Mouse (Mus musculus): ENCODE measurements at regions not wholly inside any gene's neighbourhood (a gene's known extent, or its start where the extent isn't known, plus 50 kb on each side); places are given as distances from the start of the nearest gene placed in this dataset.

DNA sequence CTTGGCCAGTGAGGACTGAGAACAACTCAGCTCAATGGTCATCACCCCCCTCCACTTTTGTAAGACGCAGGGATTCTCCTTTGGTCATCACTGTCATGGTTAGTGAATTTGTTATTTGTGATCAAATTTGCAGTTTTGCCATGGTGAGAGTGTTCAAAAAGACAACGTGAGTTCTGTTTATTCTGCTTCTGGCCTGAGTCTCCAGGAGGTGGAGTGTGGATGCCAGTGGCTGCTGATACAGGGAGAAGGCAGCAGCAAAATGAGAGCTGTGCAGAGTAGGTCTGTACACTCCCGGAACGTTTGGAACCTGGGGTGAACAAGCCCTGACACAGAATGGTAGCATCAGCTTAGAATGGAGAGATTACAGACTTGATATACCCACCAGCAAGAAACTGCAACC lies 229.1 kb downstream of the Btg1 start:
- Histone ChIP-seq H3K27ac (no peak overlapping the region), H3K79me2 (ENCODE audit: inconsistent target) (no peaks in the 10 kb centered on the region), H3K4me3 (ENCODE audit: inconsistent target) (no peak overlapping the region), H3K36me3 (ENCODE audit: inconsistent target) (no peaks in the 10 kb centered on the region)
- WGBS (ENCODE audit: missing documents), result 93% methylated on average over 4 of the region's 4 CpGs

DNA sequence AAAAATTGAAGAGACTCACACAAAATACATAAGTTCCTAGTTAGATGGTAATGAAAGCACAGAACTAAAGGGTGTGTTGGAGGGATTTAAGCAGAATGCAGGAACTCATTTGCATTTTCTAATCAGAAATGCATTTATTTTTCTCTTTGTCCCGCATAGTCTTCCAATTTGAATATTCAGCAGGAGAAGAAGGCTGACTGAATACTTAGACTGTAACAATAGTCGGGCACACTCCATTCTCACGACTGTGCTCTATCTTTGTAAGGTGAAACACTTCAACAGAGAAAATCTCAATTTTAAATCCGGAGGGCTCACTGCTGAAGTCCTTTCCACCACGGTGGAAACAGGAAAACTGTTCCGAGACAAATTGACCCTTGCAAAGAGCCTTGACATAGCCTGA lies 230.2 kb downstream of the Btg1 start:
- 71% methylated on average over 6 of the region's 6 CpGs for WGBS (ENCODE audit: missing documents)
- no peak overlapping the region for H3K4me3 ChIP-seq (ENCODE audit: inconsistent target)
- no peaks in the 10 kb centered on the region for H3K36me3 ChIP-seq (ENCODE audit: inconsistent target)
- H3K79me2 ChIP-seq (ENCODE audit: inconsistent target), result no peaks in the 10 kb centered on the region
- no peak overlapping the region for H3K27ac ChIP-seq

DNA sequence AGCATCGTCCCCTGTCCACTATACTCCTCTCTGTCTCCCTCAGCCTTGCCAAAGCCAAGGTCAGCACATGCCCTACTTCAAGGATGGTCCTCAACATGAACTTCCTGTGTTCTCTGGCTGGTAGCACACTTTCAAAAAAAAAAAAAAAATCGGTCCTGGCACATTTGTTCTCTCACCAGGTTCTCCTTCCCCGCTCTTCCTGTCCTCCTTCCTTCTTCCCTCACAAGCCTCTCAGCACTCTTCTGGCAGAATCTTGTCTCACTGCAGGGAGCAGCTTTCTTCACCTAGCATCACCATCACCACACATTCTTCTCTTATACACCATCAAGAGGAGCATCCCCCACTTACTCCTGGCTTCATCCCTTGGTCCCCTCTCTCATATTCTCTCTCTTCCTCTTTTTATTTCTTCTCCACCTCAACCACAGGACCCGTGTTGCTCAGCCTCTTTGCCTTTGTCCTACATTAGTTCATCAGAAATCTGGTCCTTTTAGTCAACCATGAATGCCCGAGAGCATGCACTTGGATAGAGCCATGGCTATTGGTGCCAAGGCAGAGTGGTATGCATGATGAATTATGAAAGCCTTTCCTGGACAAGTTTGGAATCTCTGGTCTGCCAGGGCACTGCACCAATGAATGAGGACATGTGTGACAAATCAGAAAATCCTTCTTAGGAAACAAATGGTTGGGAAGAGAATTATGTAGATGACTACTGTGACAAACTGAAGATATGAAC lies 230.8 kb downstream of the Btg1 start:
- Histone ChIP-seq H3K27ac (no peak overlapping the region), H3K4me3 (ENCODE audit: inconsistent target) (no peak overlapping the region), H3K36me3 (ENCODE audit: inconsistent target) (no peaks in the 10 kb centered on the region), H3K79me2 (ENCODE audit: inconsistent target) (no peaks in the 10 kb centered on the region)
- WGBS (ENCODE audit: missing documents), result 74% methylated on average over 5 of the region's 5 CpGs

DNA sequence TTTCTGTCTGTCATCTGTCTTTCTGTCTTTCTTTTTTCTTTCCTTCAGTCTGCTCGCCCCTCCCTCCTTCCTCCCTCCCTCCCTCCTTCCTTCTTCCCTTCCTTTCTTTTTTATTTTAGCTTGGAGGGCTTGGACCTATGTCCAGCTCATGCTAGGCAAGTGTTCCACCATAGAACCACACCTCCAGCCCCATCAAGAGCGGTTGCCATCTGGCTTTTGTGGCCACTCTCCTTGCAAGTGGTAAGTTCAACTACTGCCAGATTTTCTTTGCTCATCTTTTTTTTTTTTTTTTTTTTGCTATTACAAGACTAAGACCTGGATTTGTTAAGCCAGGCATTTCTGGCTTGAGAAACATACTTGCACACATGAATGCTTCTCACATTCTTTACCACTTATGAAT lies 231.7 kb downstream of the Btg1 start:
- Histone ChIP-seq H3K27ac (no peak overlapping the region), H3K36me3 (ENCODE audit: inconsistent target) (no peaks in the 10 kb centered on the region), H3K4me3 (ENCODE audit: inconsistent target) (no peak overlapping the region), H3K79me2 (ENCODE audit: inconsistent target) (no peaks in the 10 kb centered on the region)
- 86% methylated on average over 2 of the region's 2 CpGs for WGBS (ENCODE audit: missing documents)

DNA sequence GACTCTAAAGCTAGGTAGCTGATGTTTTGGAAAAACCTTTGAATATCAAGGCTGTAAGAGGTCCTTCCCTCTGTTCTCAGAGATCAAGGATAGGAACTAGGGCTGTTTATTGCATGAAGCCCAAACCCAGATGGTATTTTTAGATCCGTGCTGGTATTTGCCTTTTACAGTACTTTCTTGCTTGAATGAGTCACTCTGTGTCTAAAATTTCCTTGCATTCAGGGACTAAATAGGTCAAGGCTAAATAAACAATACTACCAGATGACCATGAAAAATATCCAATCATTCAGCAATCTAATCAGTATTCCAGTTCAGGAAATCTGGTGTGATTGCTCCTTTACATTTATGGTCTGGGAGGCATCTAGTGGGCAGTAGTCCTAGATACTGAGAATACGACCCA lies 243.6 kb downstream of the Btg1 start:
- Histone ChIP-seq H3K27ac (no peak overlapping the region), H3K4me3 (ENCODE audit: inconsistent target) (no peak overlapping the region), H3K79me2 (ENCODE audit: inconsistent target) (no peaks in the 10 kb centered on the region), H3K36me3 (ENCODE audit: inconsistent target) (no peaks in the 10 kb centered on the region)
- WGBS (ENCODE audit: missing documents), result 93% methylated on average over 2 of the region's 2 CpGs

DNA sequence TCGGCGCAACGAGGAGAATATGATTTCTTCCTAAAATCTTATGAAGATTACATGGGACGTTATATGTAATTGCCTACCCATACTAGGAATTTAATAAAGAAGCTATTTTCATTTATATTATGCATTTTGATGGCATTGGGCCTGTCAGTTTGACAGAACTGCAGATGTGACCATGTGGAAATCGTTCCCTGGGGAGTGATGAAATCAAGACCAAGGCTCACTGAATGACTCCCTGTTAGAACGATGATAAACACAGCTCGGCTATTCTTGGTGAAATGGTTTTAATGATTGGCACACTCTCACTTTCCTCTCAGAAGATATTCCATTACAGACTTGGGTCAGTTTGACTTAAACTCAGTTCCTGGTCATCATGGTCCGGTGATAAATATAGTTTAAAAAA lies 246.4 kb downstream of the Btg1 start:
- WGBS (ENCODE audit: missing documents), result 77% methylated on average over 8 of the region's 8 CpGs

DNA sequence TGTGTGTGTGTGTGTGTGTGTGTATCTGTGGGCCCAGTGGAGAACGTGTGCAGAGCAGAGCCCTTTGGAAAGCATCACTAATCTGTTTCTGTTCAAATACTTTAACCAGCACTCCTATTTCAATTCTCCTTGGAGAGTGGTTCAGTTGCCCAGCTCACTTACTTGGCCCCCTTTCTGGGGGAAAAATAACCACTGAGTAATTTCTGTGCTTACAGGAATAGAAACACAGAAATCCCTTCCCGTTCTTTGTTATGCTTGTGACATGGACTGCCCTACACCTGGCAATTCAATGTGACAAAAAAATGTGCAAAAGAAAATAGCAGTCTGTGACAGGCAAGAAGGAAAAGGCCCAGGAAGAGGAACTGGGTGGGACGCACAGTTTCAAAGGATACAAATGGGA lies 249.7 kb downstream of the Btg1 start:
- no peak overlapping the region for H3K4me3 ChIP-seq (ENCODE audit: inconsistent target)
- no peak overlapping the region for H3K27ac ChIP-seq
- no peaks in the 10 kb centered on the region for H3K36me3 ChIP-seq (ENCODE audit: inconsistent target)
- H3K79me2 ChIP-seq (ENCODE audit: inconsistent target), result no peaks in the 10 kb centered on the region
- 75% methylated on average over 3 of the region's 3 CpGs for WGBS (ENCODE audit: missing documents)

More for the DNA sequence above, 246.4 kb downstream of the Btg1 start:
- no peak overlapping the region for H3K4me3 ChIP-seq (ENCODE audit: inconsistent target)
- H3K79me2 ChIP-seq (ENCODE audit: inconsistent target), result no peaks in the 10 kb centered on the region
- no peaks in the 10 kb centered on the region for H3K36me3 ChIP-seq (ENCODE audit: inconsistent target)
- H3K27ac ChIP-seq, result no peak overlapping the region

DNA sequence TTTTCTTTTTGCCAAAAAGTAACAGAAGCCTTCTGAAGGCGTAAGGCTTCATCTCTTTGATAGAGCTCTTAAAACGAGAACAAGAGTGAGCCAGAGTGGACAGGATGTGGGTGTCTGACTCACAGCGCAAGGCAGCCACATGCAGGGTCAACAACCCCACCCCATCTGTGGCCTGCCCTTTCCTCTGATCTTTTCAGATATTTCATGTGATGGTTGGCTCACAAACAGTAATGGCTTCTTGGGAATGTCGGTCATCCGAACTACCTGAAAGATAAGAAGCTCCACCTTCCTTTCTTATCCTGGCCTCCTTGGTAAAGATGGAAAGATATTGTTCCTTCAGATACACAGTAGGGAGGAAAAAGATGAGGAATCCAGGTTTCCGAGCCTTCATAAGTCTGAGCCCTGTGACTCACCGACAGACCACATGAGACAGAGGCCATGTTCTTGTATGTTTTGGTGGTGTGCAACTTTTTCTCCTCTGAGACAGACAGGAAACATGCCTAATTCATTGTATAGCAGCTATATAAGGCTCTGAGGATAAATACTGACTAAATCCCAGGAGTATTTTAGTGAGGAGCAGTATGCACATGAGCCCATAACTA lies 254.9 kb downstream of the Btg1 start:
- Histone ChIP-seq H3K79me2 (ENCODE audit: inconsistent target) (no peaks in the 10 kb centered on the region), H3K4me3 (ENCODE audit: inconsistent target) (no peak overlapping the region), H3K27ac (peak overlapping the region; percentile 57), H3K36me3 (ENCODE audit: inconsistent target) (no peaks in the 10 kb centered on the region)
- 43% methylated on average over 7 of the region's 7 CpGs for WGBS (ENCODE audit: missing documents)

DNA sequence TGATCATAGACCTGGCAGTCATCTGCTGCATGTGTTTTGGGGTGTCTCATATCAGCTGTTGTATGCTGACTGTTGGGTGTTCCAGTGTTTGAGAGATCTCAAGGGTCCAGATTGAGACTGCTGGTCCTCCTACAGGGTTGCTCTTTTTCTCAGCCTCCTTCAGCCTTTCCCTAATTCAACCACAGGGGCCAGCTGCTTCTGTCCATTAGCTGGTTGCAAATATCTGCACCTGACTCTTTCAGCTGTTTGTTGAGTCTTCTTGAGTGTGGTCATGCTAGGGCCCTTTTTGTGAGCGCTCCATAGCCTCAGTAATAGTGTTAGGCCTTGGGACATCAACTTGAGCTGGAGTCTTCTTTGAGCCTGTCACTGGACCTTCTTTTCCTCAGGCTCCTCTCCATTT lies 257.8 kb downstream of the Btg1 start:
- H3K79me2 ChIP-seq (ENCODE audit: inconsistent target), result no peaks in the 10 kb centered on the region
- no peak overlapping the region for H3K4me3 ChIP-seq (ENCODE audit: inconsistent target)
- no peak overlapping the region for H3K27ac ChIP-seq
- H3K36me3 ChIP-seq (ENCODE audit: inconsistent target), result no peaks in the 10 kb centered on the region
- 100% methylated on average over 1 of the region's 1 CpGs for WGBS (ENCODE audit: missing documents)

DNA sequence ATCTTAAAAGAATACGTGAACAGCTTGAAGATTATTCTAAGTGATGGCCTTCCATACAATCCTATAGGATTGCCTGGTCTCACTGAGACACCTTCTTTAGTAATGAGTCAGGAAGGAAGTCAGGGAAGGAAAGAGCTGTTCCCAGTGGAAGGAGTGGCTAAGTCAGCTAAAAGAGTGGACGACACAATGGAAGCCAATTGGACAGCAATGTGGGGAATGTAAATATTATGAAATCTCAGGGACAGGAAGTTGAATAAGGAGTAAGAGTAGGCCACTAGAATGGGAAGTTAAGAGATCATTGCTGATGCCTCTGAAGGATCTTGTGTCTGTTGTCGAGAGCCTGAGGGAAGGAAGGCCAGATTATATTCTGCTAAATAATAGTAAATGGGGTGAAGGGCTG lies 258.9 kb downstream of the Btg1 start:
- 36% methylated on average over 3 of the region's 3 CpGs for WGBS (ENCODE audit: missing documents)
- H3K79me2 ChIP-seq (ENCODE audit: inconsistent target), result no peaks in the 10 kb centered on the region
- no peak overlapping the region for H3K4me3 ChIP-seq (ENCODE audit: inconsistent target)
- H3K27ac ChIP-seq, result peak overlapping the region; percentile 45
- no peaks in the 10 kb centered on the region for H3K36me3 ChIP-seq (ENCODE audit: inconsistent target)

DNA sequence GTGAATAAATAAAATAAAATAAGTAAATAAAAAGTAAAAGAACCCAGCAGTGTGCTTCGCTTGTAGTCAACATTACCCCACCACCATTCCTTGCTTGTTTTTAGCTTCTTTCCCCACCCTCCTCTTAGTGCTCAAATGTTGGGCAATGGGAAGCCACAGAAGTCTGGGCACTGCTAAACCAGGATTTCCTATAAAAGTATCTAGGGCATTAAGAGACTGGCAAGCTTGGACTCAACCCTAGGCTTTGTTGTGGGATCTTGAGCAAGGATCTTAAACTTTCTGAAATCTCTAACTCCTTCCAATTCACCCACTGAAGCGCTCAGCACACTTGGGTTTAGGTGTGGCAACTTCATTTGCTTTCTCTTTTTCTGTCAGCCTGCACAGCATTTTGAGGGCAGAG lies 262.6 kb downstream of the Btg1 start:
- Histone ChIP-seq H3K36me3 (ENCODE audit: inconsistent target) (no peaks in the 10 kb centered on the region), H3K4me3 (ENCODE audit: inconsistent target) (no peak overlapping the region), H3K79me2 (ENCODE audit: inconsistent target) (no peaks in the 10 kb centered on the region), H3K27ac (no peak overlapping the region)
- WGBS (ENCODE audit: missing documents), result 90% methylated on average over 2 of the region's 2 CpGs

DNA sequence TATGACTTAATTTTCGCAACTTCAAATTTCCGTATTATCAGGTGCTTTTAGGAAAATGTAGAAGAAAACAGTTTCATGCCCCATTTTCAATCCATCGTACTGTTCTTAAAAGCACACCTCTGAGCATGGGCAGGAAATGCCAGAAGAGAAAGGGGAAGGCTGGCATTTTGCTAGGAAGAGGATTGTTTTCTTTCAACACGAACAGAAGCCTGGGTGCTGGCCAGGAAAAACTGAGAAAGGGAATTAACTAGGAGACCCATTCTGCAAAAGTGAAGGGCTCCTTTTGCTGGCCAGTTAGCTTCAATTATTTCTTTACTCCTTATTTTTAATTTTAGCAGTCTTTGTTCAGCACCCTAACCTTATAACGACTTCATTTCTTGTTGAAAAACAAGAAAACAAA lies 264.0 kb downstream of the Btg1 start:
- WGBS (ENCODE audit: missing documents), result 80% methylated on average over 5 of the region's 5 CpGs

DNA sequence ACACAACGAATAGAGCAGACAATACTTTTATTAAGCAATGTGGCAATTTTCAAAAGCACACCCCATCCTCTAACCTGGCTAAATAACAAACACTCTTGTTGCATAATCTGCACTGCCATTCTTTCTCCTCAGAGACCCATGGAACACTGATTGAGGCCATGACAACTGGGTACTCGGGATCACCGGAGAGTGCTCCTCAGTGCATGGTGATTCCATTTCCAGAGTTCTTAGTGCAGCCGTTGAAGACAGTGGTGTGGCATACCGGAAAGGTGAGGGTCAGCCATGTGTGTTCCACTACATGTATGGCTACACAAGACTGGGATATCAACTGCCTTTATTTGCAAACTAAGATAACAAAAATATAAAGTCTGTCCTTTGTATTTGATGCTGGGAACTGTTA lies 264.4 kb downstream of the Btg1 start:
- no peak overlapping the region for H3K4me3 ChIP-seq (ENCODE audit: inconsistent target)
- H3K27ac ChIP-seq, result no peak overlapping the region
- no peaks in the 10 kb centered on the region for H3K79me2 ChIP-seq (ENCODE audit: inconsistent target)
- H3K36me3 ChIP-seq (ENCODE audit: inconsistent target), result no peaks in the 10 kb centered on the region
- 89% methylated on average over 5 of the region's 5 CpGs for WGBS (ENCODE audit: missing documents)

More for the DNA sequence above, 264.0 kb downstream of the Btg1 start:
- H3K79me2 ChIP-seq (ENCODE audit: inconsistent target), result no peaks in the 10 kb centered on the region
- no peaks in the 10 kb centered on the region for H3K36me3 ChIP-seq (ENCODE audit: inconsistent target)
- H3K4me3 ChIP-seq (ENCODE audit: inconsistent target), result no peak overlapping the region
- H3K27ac ChIP-seq, result no peak overlapping the region

DNA sequence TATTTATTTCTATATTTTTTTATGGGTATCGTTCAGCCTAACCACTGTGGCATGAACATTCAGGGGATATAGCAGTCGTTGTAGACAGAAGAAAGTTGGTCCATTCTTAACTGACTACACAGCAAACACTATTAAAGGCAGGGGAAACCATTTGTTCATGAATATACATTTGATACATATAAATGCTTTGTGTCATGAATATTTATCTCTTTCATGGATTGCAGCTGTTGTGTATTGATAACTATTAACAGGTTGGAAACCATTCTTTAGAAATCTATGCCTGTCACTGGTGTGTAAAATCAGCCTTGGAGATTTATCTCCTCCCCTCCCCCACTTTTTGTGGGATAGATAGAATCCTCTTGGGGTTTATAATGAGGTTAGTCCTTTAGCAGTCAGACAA lies 264.9 kb downstream of the Btg1 start:
- WGBS (ENCODE audit: missing documents), result 92% methylated on average over 2 of the region's 2 CpGs
- no peak overlapping the region for H3K4me3 ChIP-seq (ENCODE audit: inconsistent target)
- H3K36me3 ChIP-seq (ENCODE audit: inconsistent target), result no peaks in the 10 kb centered on the region
- no peak overlapping the region for H3K27ac ChIP-seq
- H3K79me2 ChIP-seq (ENCODE audit: inconsistent target), result no peaks in the 10 kb centered on the region

DNA sequence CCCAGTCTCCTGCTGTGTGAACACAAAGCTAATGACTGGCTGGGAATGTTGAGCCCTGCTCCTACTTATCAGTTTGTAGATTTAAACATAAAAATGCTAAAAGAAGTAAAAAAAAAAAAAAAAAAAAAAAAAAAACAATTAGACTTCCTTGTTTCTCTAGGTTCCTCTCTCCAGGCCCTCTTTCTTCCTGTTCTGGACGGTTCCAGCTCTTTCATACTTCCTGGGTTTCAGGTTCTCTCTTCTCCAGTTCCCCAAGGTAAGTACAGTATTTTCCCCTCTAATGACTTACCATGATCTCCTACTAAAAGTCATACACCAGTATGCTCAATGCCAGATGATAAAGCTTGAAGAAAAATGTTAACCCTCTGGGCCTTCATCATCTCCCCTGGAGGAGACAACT lies 284.3 kb downstream of the Btg1 start:
- no peak overlapping the region for H3K4me3 ChIP-seq (ENCODE audit: inconsistent target)
- H3K79me2 ChIP-seq (ENCODE audit: inconsistent target), result no peaks in the 10 kb centered on the region
- H3K36me3 ChIP-seq (ENCODE audit: inconsistent target), result no peaks in the 10 kb centered on the region
- WGBS (ENCODE audit: missing documents), result 0% methylated on average over 1 of the region's 1 CpGs
- H3K27ac ChIP-seq, result no peak overlapping the region

All from macrophage (primary cell).